Mouse (Mus musculus) CH12.LX (cell line): Measurements from ENCODE around the gene St7. TPM values are rescaled to one million over a fixed set of nuclear protein-coding genes. Genes with fewer than 3 reads are reported as not detected.

Experiments used
- DNase-seq: peaks from one replicate; pipeline ENCODE4 v3.0.0-alpha.2; 2013; ENCODE audit errors: extremely low read depth
- H3K27ac ChIP-seq: 2 replicates; pipeline ENCODE4 v1.5.1; 2012; ENCODE audit warnings: low read depth, mild to moderate bottlenecking, control low read depth, moderate library complexity; ENCODE audit not compliant: insufficient read depth
- H3K27me3 ChIP-seq: replicated peaks from 2 replicates; pipeline ENCODE3; 2012; ENCODE audit warnings: inconsistent platforms
- H3K36me3 ChIP-seq, 2 experiments: replicated peaks in 1 of 2; 2 replicates each; pipeline versions ENCODE3 to v1.6.1; 2012; ENCODE audit warnings: inconsistent platforms in 1 of 2, low read length in 1 of 2, mild to moderate bottlenecking in 1 of 2, mixed read lengths in 1 of 2, moderate library complexity in 1 of 2; ENCODE audit not compliant: control insufficient read depth in 1 of 2, insufficient read depth in 1 of 2
- H3K4me1 ChIP-seq, 2 experiments: 2 replicates each; pipeline ENCODE4 v1.6.1; 2012; ENCODE audit warnings: inconsistent platforms in 1 of 2, moderate library complexity in 1 of 2; ENCODE audit not compliant: insufficient read depth in 2 of 2, control insufficient read depth in 1 of 2
- H3K4me2 ChIP-seq: 2 replicates; pipeline ENCODE4 v1.6.1; 2012; ENCODE audit warnings: low read depth, mild to moderate bottlenecking, control low read depth; ENCODE audit not compliant: poor library complexity, insufficient read depth, severe bottlenecking
- H3K4me3 ChIP-seq, 3 experiments: fragments of 150-350 bp in 1 of 3; sonication (generic) in 1 of 3; replicated peaks in 1 of 3; 2 replicates each; pipeline versions ENCODE3 to v1.5.1; 2011 to 2012; ENCODE audit warnings: low read depth in 2 of 3, low read length in 2 of 3, mild to moderate bottlenecking in 2 of 3, moderate library complexity in 2 of 3, control low read depth in 1 of 3, improper control_type of control experiment in 1 of 3, inconsistent platforms in 1 of 3, mixed read lengths in 1 of 3; ENCODE audit not compliant: poor library complexity in 1 of 3
- H3K79me2 ChIP-seq: replicated peaks from 2 replicates; pipeline ENCODE4 v1.6.1; 2012; ENCODE audit warnings: mild to moderate bottlenecking, moderate library complexity; ENCODE audit not compliant: control insufficient read depth, poor library complexity, insufficient read depth, severe bottlenecking; ENCODE audit errors: extremely low read depth
- H3K9ac ChIP-seq: 2 replicates; pipeline ENCODE4 v1.6.1; 2012; ENCODE audit warnings: low read depth, mild to moderate bottlenecking, control low read depth, moderate library complexity; ENCODE audit not compliant: insufficient read depth
- H3K9me3 ChIP-seq: replicated peaks from 2 replicates; pipeline ENCODE3; 2012; ENCODE audit warnings: low read length, inconsistent platforms, mixed read lengths
- BHLHE40 ChIP-seq: IDR thresholded peaks from 2 replicates; pipeline ENCODE4 v1.6.1; 2011; ENCODE audit warnings: mild to moderate bottlenecking, low read depth, low read length, improper control_type of control experiment
- CHD1 ChIP-seq: IDR thresholded peaks from 2 replicates; pipeline ENCODE4 v1.6.1; 2012; ENCODE audit warnings: low read depth, low read length, improper control_type of control experiment, inconsistent platforms
- CHD2 ChIP-seq: IDR thresholded peaks from 2 replicates; pipeline ENCODE4 v1.6.1; 2011; ENCODE audit warnings: low read length, improper control_type of control experiment
- CTCF ChIP-seq, 2 experiments: IDR thresholded peaks in 1 of 2; conservative IDR thresholded peaks in 1 of 2; 2 replicates each; pipeline ENCODE4 v1.5.1; 2011 to 2012; ENCODE audit warnings: low read depth in 2 of 2, low read length in 2 of 2, improper control_type of control experiment in 1 of 2, inconsistent platforms in 1 of 2, mild to moderate bottlenecking in 1 of 2, moderate library complexity in 1 of 2
- E2F4 ChIP-seq: IDR thresholded peaks from 2 replicates; pipeline ENCODE4 v1.6.1; 2011; ENCODE audit warnings: low read depth, low read length, improper control_type of control experiment; ENCODE audit not compliant: insufficient replicate concordance
- ETS1 ChIP-seq: conservative IDR thresholded peaks from 2 replicates; pipeline ENCODE4 v1.6.1; 2012; ENCODE audit warnings: low read depth, mild to moderate bottlenecking, inconsistent platforms, low read length, improper control_type of control experiment, moderate library complexity
- JUND ChIP-seq: conservative IDR thresholded peaks from 2 replicates; pipeline ENCODE4 v1.6.1; 2011; ENCODE audit warnings: low read depth, low read length, improper control_type of control experiment
- KAT2A ChIP-seq: IDR thresholded peaks from 2 replicates; pipeline ENCODE4 v1.6.1; 2012; ENCODE audit warnings: low read length, improper control_type of control experiment, inconsistent platforms; ENCODE audit not compliant: insufficient replicate concordance
- MAFK ChIP-seq: IDR thresholded peaks from 2 replicates; pipeline ENCODE4 v1.6.1; 2011; ENCODE audit warnings: low read length, improper control_type of control experiment; ENCODE audit not compliant: insufficient replicate concordance
- MAX ChIP-seq: IDR thresholded peaks from 2 replicates; pipeline ENCODE4 v1.6.1; 2011; ENCODE audit warnings: low read length, improper control_type of control experiment
- MEF2A ChIP-seq: IDR thresholded peaks from 2 replicates; pipeline ENCODE4 v1.6.1; 2014; ENCODE audit warnings: low read depth, mild to moderate bottlenecking, inconsistent platforms, low read length, improper control_type of control experiment, borderline replicate concordance
- MXI1 ChIP-seq: IDR thresholded peaks from 2 replicates; pipeline ENCODE4 v1.6.1; 2011; ENCODE audit warnings: mild to moderate bottlenecking, low read depth, low read length, improper control_type of control experiment
- MYC ChIP-seq: IDR thresholded peaks from 2 replicates; pipeline ENCODE4 v1.6.1; 2011; ENCODE audit warnings: low read depth, mild to moderate bottlenecking, improper control_type of control experiment, low read length
- NELFE ChIP-seq: IDR thresholded peaks from 2 replicates; pipeline ENCODE4 v1.6.1; 2011; ENCODE audit warnings: low read depth, low read length, improper control_type of control experiment
- PAX5 ChIP-seq: IDR thresholded peaks from 2 replicates; pipeline ENCODE4 v1.6.1; 2012; ENCODE audit warnings: low read length, inconsistent platforms, mixed read lengths
- POLR2A ChIP-seq: IDR thresholded peaks from 2 replicates; pipeline ENCODE4 v1.6.1; 2011; ENCODE audit warnings: low read depth, mild to moderate bottlenecking, improper control_type of control experiment, low read length
- RAD21 ChIP-seq: IDR thresholded peaks from 2 replicates; pipeline ENCODE4 v1.6.1; 2011; ENCODE audit warnings: low read depth, mild to moderate bottlenecking, low read length, improper control_type of control experiment, moderate library complexity
- SIN3A ChIP-seq: IDR thresholded peaks from 2 replicates; pipeline ENCODE4 v1.6.1; 2012; ENCODE audit warnings: low read length, improper control_type of control experiment, inconsistent platforms
- SMC3 ChIP-seq: IDR thresholded peaks from 2 replicates; pipeline ENCODE4 v1.6.1; 2011; ENCODE audit warnings: low read depth, low read length, improper control_type of control experiment
- TBP ChIP-seq: conservative IDR thresholded peaks from 2 replicates; pipeline ENCODE4 v1.6.1; 2011; ENCODE audit warnings: low read depth, low read length, improper control_type of control experiment
- UBTF ChIP-seq: IDR thresholded peaks from 2 replicates; pipeline ENCODE4 v1.6.1; 2012; ENCODE audit warnings: low read depth, mild to moderate bottlenecking, inconsistent platforms, low read length, improper control_type of control experiment, moderate library complexity
- ZC3H11A ChIP-seq: IDR thresholded peaks from 2 replicates; pipeline ENCODE4 v1.6.1; 2012; ENCODE audit warnings: low read depth, mild to moderate bottlenecking, inconsistent platforms, low read length, improper control_type of control experiment
- ZKSCAN1 ChIP-seq: IDR thresholded peaks from 2 replicates; pipeline ENCODE4 v1.6.1; 2012; ENCODE audit warnings: low read depth, inconsistent platforms, low read length, improper control_type of control experiment, borderline replicate concordance
- ZMIZ1 ChIP-seq: IDR thresholded peaks from 2 replicates; pipeline ENCODE4 v1.6.1; 2012; ENCODE audit warnings: low read depth, mild to moderate bottlenecking, inconsistent platforms, low read length, improper control_type of control experiment
- ZNF384 ChIP-seq: IDR thresholded peaks from 2 replicates; pipeline ENCODE4 v1.6.1; 2012; ENCODE audit warnings: low read depth, low read length, improper control_type of control experiment, inconsistent platforms
- dilution Hi-C: fragments of 300-500 bp; cut with MboI; formaldehyde crosslinking; loops from 2 replicates; pipeline ENCODE4 v1.14.3; 2020; ENCODE audit warnings: low sequenced_read_pairs; ENCODE audit not compliant: extremely low pct_unique_long_range_greater_than_20kb, extremely low pct_ligation_motif_present
- in situ Hi-C: fragments of 300-500 bp; cut with MboI; formaldehyde crosslinking; loops from 3 replicates; pipeline ENCODE4 v1.14.3; 2019; ENCODE audit warnings: low sequenced_read_pairs, low pct_ligation_motif_present, low pct_unique_long_range_greater_than_20kb, mixed read lengths
- polyA plus RNA-seq: library from polyadenylated mRNA; unstranded; fragments of >175 nt; gene quantifications from 2 replicates; pipeline ENCODE4 v1.2.1, GENCODE M21; 2012; ENCODE audit warnings: low read depth; ENCODE audit not compliant: insufficient read length
- total RNA-seq, 2 experiments: library from RNA; depleted of rRNA; stranded (reverse); fragments of 300-350 nt in 1 of 2; fragments of >200 nt in 1 of 2; gene quantifications; 2 replicates each; pipeline ENCODE4 v1.2.3; 2012 to 2014

The St7 gene
- total and polyA plus RNA-seq, 3 experiments = 33.9 to 64.1 (median 35.3) TPM

- Histone ChIP-seq H3K27me3 (no peaks in the 10 kb centered on the region), H3K4me2 (no peak overlapping the region), H3K4me3 (no peak overlapping the region), H3K79me2 (no peaks in the 10 kb centered on the region), H3K4me1 (no peaks in the 10 kb centered on the region), H3K9ac (no peak overlapping the region), H3K36me3 (no peaks in the 10 kb centered on the region), H3K27ac (no peak overlapping the region), H3K9me3 (no peaks in the 10 kb centered on the region)
- TF ChIP-seq MEF2A (no peak), SMC3 (no peak), ETS1 (no peak), CHD2 (no peak), CHD1 (no peak), ZNF384 (no peak), KAT2A (no peak), UBTF (no peak), MYC (no peak), E2F4 (no peak), MAFK (no peak), SIN3A (no peak), MAX (no peak), CTCF (conservative IDR thresholded peaks at IDR 0.05 in 1 of 2, IDR thresholded peaks at IDR 0.05 in 1 of 2; ENCODE audit: low read depth in 2 of 2, low read length in 2 of 2) (no peak)
- no peak for DNase-seq
- in situ Hi-C loops (no loop called here), dilution Hi-C loops (no loop called here)
Measured at GRCm38 (mm10) chr6:17977165-17977564, 284.4 kb downstream of the St7 start.

GRCm38 (mm10) chr6:17978324-17978723 lies 285.6 kb downstream of the St7 start:
- H3K4me2 ChIP-seq = no peak overlapping the region
- in situ Hi-C loops = no loop called here

More at GRCm38 (mm10) chr6:17978324-17978723, 285.6 kb downstream of the St7 start:
- Histone ChIP-seq H3K79me2 (no peaks in the 10 kb centered on the region), H3K4me1 (no peaks in the 10 kb centered on the region), H3K27ac (no peak overlapping the region), H3K9ac (no peak overlapping the region), H3K36me3 (no peaks in the 10 kb centered on the region), H3K4me3 (no peak overlapping the region), H3K9me3 (no peaks in the 10 kb centered on the region), H3K27me3 (no peaks in the 10 kb centered on the region)
- no peak for DNase-seq
- TF ChIP-seq ZC3H11A = no peak
- no peak for TF ChIP-seq MXI1
- no peak for TF ChIP-seq ZKSCAN1
- TF ChIP-seq UBTF = no peak
- TF ChIP-seq CHD1 = no peak
- no peak for TF ChIP-seq NELFE
- no peak for TF ChIP-seq SIN3A
- no peak for TF ChIP-seq ZMIZ1
- no peak for TF ChIP-seq POLR2A
- no peak for TF ChIP-seq PAX5
- no peak for TF ChIP-seq TBP
- TF ChIP-seq SMC3 = no peak
- TF ChIP-seq RAD21 = no peak
- TF ChIP-seq MAFK = no peak
- TF ChIP-seq BHLHE40 = no peak
- no peak for TF ChIP-seq JUND
- dilution Hi-C loops = no loop called here
